Mouse (Mus musculus): ENCODE measurements at regions not wholly inside any gene's neighbourhood (a gene's known extent, or its start where the extent isn't known, plus 50 kb on each side); places are given as distances from the start of the nearest gene placed in this dataset.
A peak's percentile ranks its signal among the peaks of the same experiment; 100 is the strongest.

GRCm38 (mm10) chr6:47354515-47354914 is 98.7 kb upstream of the Cul1 start:
- DNase-seq (ENCODE audit: low spot score) = no peak

GRCm38 (mm10) chr6:47355500-47355899 is 97.7 kb upstream of the Cul1 start:
- DNase-seq (ENCODE audit: low spot score) = no peak

- no peak for DNase-seq (ENCODE audit: low spot score)
Measured at GRCm38 (mm10) chr6:47356500-47356899, 96.7 kb upstream of the Cul1 start.

- no peak for DNase-seq (ENCODE audit: low spot score)
Measured at GRCm38 (mm10) chr6:47358686-47359085, 94.5 kb upstream of the Cul1 start.

- no peak for DNase-seq (ENCODE audit: low spot score)
Measured at GRCm38 (mm10) chr6:47364002-47364401, 89.2 kb upstream of the Cul1 start.

- DNase-seq (ENCODE audit: low spot score) = no peak
Measured at GRCm38 (mm10) chr6:47364556-47364955, 88.6 kb upstream of the Cul1 start.

GRCm38 (mm10) chr6:47365651-47366645 is 87.2 kb upstream of the Cul1 start:
- no peak for DNase-seq (ENCODE audit: low spot score)

GRCm38 (mm10) chr6:47367461-47367860 is 85.7 kb upstream of the Cul1 start:
- DNase-seq (ENCODE audit: low spot score) = no peak

- DNase-seq (ENCODE audit: low spot score) = no peak
Measured at GRCm38 (mm10) chr6:47375705-47376104, 77.5 kb upstream of the Cul1 start.

- no peak for DNase-seq (ENCODE audit: low spot score)
Measured at GRCm38 (mm10) chr6:47381451-47381850, 71.7 kb upstream of the Cul1 start.

GRCm38 (mm10) chr6:47386550-47386949 is 66.6 kb upstream of the Cul1 start:
- no peak for DNase-seq (ENCODE audit: low spot score)

- no peak for DNase-seq (ENCODE audit: low spot score)
Measured at GRCm38 (mm10) chr6:47389908-47390307, 63.3 kb upstream of the Cul1 start.

- no peak for DNase-seq (ENCODE audit: low spot score)
Measured at GRCm38 (mm10) chr6:47390436-47391002, 62.7 kb upstream of the Cul1 start.

GRCm38 (mm10) chr6:47391014-47391802 is 62.0 kb upstream of the Cul1 start:
- no peak for DNase-seq (ENCODE audit: low spot score)

GRCm38 (mm10) chr6:47395465-47396337 is 57.5 kb upstream of the Cul1 start:
- DNase-seq (ENCODE audit: low spot score) = peak; percentile 8

All from ovary, postnatal 14 days (tissue).